Mouse (Mus musculus) brain, embryonic 14.5 days (tissue): ENCODE data around the gene Hus1b. TPM values are rescaled to one million over a fixed set of nuclear protein-coding genes. Genes with fewer than 3 reads are reported as not detected.

Source experiments
- DNase-seq: peaks from one replicate; pipeline ENCODE4 v3.0.0-alpha.2; 2011; ENCODE audit warnings: low read depth
- CTCF ChIP-seq: fragments of 200-500 bp; IDR thresholded peaks from 2 replicates; pipeline ENCODE4 v1.5.1; 2012; ENCODE audit warnings: inconsistent platforms, mild to moderate bottlenecking, moderate library complexity, borderline replicate concordance; ENCODE audit not compliant: insufficient read depth, insufficient read length; ENCODE audit errors: extremely low read depth
- POLR2A ChIP-seq: fragments of 200-500 bp; IDR thresholded peaks from 2 replicates; pipeline ENCODE4 v1.6.1; 2012; ENCODE audit warnings: mild to moderate bottlenecking, inconsistent platforms, borderline replicate concordance; ENCODE audit not compliant: poor library complexity, insufficient read depth, insufficient read length, severe bottlenecking; ENCODE audit errors: extremely low read depth
- polyA plus RNA-seq: library from polyadenylated mRNA; depleted of rRNA; stranded (reverse); fragments of >200 nt; gene quantifications from 2 replicates; pipeline ENCODE4 v1.2.3, GENCODE M21; 2012

The Hus1b gene
- polyA plus RNA-seq, 1 experiment = 0.15 TPM

DNA sequence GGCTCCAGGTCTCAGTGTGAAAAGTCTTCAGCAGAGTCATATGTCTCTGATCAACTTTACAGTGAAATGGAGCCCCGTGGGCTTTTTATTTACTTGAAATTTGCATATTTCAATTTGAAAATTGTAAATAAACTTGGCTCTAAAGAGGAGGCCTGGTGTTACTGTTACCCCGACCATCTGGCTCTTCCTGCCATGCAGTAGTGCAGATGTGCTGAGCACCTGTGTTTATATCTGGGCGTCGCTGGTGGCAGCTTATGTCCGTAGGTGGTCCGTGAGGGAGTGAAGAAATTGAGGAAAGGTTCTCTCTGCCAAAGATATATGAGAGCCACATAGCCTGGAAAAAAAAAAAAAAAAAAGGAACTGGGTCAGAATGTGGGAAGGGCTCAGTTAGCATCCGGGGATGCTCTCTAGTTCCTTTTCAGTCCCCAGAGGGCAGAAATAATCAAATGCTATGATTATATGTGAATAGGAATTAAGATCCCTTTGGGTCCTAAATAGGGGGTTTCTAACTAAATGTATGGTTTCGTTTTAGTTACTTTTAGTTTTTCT lies 29.1 kb upstream of the Hus1b start:
- no peak for DNase-seq
- TF ChIP-seq CTCF = no peak
- TF ChIP-seq POLR2A = no peak

DNA sequence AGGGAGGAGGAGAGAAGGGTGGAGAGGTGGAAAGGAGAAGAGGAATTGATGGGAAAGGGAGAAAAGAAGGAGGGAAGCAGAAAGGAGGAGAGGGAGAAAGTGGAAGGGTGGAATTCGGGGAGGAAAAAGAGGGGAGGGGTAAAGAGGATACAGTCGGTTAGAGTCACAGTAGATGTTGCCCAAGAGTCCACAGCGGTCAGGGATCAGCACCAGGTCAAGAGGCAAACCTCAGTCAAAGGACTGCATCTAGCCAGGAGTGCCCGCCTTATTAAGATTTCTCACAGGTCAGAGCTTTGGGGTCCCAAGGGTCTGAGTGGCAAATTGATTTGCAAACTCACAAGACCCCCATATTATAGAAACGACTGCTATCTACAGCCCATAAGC lies 26.7 kb upstream of the Hus1b start:
- TF ChIP-seq POLR2A (no peak), CTCF (no peak)
- no peak for DNase-seq

DNA sequence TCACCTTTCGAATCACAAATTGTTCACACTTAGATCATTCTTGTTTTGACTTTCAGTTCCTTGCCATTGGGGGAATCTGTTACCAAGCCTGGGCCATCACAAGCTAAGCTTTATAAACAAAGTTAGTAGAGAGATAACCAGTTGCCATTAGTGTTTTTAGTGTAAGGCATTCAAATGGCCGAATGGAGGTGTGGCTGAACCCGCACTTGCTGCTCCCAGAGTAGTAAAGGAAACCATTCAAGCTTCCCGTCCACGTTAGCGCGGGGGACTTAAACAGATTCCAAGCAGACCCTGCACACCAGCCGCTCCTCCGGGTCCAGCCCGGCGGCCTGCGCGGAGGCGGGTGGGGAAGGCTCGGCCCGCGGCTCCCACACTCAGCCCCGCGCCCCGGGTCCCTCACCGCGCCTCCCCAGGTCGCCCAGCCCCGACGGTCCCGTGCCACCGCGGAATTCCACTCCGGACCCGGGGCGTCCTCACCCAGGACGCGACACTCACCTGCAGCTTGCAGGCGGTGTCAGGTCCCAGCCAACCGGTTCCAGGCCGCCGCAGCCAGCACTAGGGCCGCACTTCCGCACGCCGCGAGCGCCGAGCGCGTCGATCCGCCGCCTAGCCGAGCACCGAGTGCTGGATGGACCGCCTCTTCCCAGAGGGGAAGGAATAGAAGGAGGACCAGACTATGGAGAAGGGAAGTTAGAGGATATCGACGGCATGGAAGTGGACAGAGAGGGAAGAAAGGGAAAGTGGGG lies 26.1 kb upstream of the Hus1b start, which contains the start of the genes Exoc2 and Gm5447:
Exoc2 (minus strand) TSS at position 593 of the 746 bp plus-strand sequence.
Gm5447 (plus strand) TSS at position 704 of the 746 bp plus-strand sequence.
- TF ChIP-seq POLR2A (peak; percentile 74), CTCF (no peak)
- peak; percentile 96 for DNase-seq

DNA sequence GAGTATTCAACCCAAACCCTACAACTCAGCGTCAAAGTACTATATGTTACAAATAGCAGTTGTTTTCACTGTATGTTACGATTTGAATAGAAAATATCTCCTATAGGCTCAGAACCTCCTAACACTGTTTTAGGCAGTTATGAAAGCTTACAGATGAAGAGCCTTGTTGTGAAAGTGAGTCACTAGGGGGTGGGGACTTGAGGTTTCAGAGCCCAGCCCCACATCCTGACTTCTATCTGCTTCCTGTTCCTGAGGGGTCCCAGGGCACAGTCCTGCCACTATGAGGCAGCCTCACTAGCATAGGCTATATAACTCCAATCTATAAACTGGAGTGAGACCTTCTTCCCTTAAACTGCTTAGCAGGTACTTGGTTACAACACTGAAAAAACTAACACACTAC lies 24.5 kb upstream of the Hus1b start:
- no peak for DNase-seq

DNA sequence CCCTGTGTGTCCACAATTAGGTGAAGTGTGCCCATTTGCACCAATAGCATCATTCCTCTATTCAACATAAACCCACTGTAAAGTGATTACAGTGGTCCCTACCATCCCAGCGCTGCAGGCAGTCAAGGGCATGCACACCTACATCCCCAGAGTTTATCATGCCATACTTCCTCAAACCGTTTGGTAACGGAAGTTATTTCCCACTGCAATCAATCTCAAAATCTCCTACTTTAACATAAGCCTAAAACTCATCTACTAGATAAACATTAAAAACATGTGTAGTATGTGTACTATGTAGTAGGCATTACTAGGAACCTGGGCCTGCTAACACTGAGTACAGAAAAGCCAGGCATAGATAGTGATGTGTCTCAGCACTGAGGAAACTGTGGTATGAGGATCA lies 23.5 kb upstream of the Hus1b start:
- DNase-seq = no peak
- TF ChIP-seq CTCF (no peak), POLR2A (no peak)

More for the DNA sequence above, 24.5 kb upstream of the Hus1b start:
- no peak for TF ChIP-seq CTCF

DNA sequence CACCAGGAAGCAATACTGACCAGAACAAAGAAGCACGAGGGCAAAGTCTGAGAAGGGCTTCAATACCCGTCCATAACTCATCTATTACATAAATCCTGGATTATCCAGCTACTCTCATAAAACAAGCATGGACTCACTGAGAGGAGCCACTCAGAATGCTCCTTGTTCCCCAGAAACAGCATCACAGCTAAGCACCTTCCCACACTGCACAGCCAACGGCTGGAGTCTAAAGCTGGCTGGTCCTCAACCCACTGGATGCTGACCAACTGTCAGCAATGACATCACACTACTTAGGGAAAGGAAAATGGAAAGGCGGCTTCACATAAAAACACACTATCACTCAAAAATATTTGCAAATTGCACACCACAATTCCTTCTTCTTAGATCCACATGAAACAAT lies 20.8 kb upstream of the Hus1b start:
- TF ChIP-seq POLR2A (no peak), CTCF (no peak)
- no peak for DNase-seq

DNA sequence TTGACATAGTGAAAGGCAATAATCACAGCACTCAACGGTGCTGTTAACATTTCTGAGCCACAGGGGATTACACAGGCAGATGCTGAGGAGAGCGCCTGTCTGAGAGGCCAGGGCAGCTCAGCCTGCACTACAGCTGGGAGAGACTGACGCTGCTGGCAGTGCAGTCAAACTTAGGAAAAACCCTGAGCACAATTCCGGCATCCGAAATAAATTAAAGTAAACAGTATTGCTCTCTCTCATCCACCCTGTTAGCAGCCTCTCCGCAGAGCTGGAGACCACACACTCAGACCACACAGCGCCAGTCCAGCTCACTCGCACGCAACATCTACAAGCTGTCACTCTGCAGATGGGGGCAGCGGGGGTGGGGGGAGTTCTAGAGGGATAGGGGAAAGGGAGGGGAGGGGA lies 18.9 kb upstream of the Hus1b start:
- peak; percentile 65 for DNase-seq
- TF ChIP-seq CTCF (no peak), POLR2A (no peak)

DNA sequence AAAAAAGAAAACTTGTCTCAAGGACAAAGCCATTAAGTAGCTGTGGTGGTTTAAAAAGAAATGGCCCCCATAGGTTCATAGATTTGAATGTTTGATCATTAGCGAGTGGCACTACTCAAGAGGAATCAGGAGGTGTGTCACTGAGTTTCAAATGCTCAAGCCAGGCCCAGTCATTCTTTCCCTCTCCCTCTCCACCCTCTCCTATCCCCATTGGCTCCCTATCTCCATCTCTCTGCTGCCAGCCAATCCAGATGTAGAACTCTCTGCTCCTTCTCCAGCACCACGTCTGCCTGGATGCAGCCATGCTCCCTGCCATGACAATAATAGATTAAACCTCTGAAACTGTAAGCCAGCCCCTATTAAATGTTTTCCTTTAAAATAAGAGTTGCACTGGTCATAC lies 14.4 kb upstream of the Hus1b start:
- no peak for DNase-seq
- no peak for TF ChIP-seq POLR2A
- TF ChIP-seq CTCF = no peak

DNA sequence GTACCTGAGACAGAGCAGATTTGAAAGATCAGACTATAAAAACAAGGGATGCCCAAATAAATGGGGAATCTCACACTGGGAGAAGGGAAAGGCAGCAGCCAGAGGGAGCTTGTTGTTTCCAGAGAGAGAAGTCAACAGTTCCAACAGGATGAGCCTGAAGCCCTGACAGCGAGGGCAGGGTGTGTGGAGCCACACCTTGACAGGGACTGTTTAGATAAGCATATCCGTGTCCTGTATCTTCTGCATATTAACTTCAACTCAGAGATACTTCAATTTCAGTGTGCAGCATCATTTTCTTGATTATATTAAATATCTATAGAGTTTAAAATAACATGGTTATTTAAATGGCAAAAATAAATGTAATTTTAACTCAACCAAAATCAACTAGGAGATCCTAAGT lies 13.2 kb upstream of the Hus1b start:
- DNase-seq = no peak
- TF ChIP-seq POLR2A (no peak), CTCF (no peak)

DNA sequence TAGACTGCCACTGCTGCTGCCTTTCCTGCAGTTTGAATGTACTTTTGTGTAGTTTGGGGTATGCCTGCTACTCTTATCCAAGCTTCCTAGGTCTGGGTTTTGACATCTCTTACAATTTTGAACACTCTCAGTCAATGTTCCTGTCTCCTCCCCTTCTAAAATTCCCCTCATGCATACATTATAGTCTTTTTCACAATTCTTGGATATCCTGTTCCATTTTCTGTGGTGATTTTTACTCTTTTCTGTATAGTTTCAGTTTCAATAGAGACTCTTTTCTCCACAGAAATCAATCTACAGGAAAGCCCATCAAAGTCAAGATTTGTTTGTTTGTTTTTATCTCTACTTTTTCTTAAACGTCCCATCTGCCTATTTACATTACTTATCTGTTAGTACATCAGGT lies 6.0 kb upstream of the Hus1b start:
- DNase-seq = no peak
- TF ChIP-seq CTCF (no peak), POLR2A (no peak)

DNA sequence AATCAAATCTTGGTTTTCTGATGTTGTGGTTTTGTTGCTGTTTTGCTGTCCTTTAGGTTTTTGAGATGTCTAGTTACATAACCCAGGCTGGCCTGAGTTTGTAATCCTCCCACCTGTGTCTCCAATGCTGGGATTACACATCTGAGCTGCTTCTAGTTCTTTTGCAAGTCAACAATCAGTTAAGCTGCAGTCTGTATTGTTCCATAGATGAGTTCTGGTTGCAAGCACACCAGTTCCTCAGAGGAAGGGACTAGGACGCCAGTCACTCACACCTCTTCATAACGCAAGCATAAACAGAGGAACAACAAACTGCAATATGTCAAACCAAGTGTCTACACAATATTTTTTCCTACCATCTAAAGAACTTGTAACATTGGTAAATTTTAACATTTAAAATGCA lies 4.5 kb upstream of the Hus1b start:
- DNase-seq = no peak
- no peak for TF ChIP-seq CTCF
- TF ChIP-seq POLR2A = no peak

DNA sequence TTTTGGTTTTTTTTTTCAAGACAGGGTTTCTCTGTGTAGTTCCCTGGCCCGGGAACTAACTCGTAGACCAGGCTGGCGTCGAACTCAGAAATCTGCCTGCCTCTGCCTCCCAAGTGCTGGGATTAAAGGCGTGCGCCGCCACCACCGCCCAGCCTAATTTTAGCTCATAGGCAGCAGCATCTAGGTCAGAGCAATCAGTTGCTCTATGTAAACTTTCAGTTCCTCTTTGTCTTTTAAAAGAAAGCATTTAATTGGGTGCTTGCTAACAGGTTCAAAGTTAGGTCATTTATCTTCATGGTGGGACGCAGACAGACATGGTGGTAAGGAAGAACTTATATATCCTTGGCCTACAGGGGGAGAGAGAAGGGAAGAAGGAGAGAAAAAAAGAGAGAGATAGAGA lies 1.6 kb upstream of the Hus1b start:
- TF ChIP-seq CTCF (no peak), POLR2A (no peak)
- DNase-seq = no peak
